Mouse (Mus musculus) kidney, postnatal 0 days (tissue): Measurements from ENCODE around the gene Lilr4b. TPM values are rescaled to one million over a fixed set of nuclear protein-coding genes. Genes with fewer than 3 reads are reported as not detected.
A peak's percentile ranks its signal among the peaks of the same experiment; 100 is the strongest.
"Not testable (repeated sequence)": the region's sequence is repeated elsewhere in the genome, so short reads cannot be mapped to it uniquely, and the experiment has no call there.

Experiments
- ATAC-seq: fragments of 200-750 bp; cut with Nextera tagmentation; replicated peaks from 2 replicates; pipeline ENCODE4 v1.8.0; 2017; ENCODE audit warnings: low read depth, moderate number of reproducible peaks, moderate TSS enrichment, moderate library complexity; ENCODE audit not compliant: low FRiP score
- DNase-seq: peaks from one replicate; pipeline ENCODE4 v3.0.0-alpha.2; 2016; ENCODE audit warnings: low spot score
- H3K27ac ChIP-seq: fragments of 300-500 bp; sonication (generic); 2 replicates; pipeline ENCODE4 v1.5.1; 2014; ENCODE audit warnings: mild to moderate bottlenecking
- H3K27me3 ChIP-seq: fragments of 300-500 bp; sonication (generic); 2 replicates; pipeline ENCODE4 v1.6.1; 2014; ENCODE audit warnings: low read length, mixed read lengths; ENCODE audit not compliant: insufficient read depth
- H3K36me3 ChIP-seq: fragments of 300-500 bp; sonication (generic); 2 replicates; pipeline ENCODE4 v1.6.1; 2014; ENCODE audit warnings: low read length, mixed read lengths; ENCODE audit not compliant: insufficient read depth
- H3K4me1 ChIP-seq: fragments of 300-500 bp; sonication (generic); replicated peaks from 2 replicates; pipeline ENCODE4 v1.6.1; 2014; ENCODE audit warnings: antibody characterized with exemption, low read length, mixed read lengths; ENCODE audit not compliant: insufficient read depth
- H3K4me2 ChIP-seq: fragments of 300-500 bp; sonication (generic); 2 replicates; pipeline ENCODE4 v1.6.1; 2014; ENCODE audit warnings: mild to moderate bottlenecking, low read length, moderate library complexity, mixed read lengths
- H3K4me3 ChIP-seq: fragments of 300-500 bp; sonication (generic); replicated peaks from 2 replicates; pipeline ENCODE4 v1.5.1; 2014; ENCODE audit warnings: low read depth, low read length
- H3K9ac ChIP-seq: fragments of 300-500 bp; sonication (generic); 2 replicates; pipeline ENCODE4 v1.6.1; 2014; ENCODE audit warnings: low read depth, low read length
- H3K9me3 ChIP-seq: fragments of 300-500 bp; sonication (generic); replicated peaks from 2 replicates; pipeline ENCODE4 v1.6.1; 2016; ENCODE audit warnings: low read length, inconsistent platforms, mixed read lengths
- CTCF ChIP-seq: IDR thresholded peaks from 2 replicates; pipeline ENCODE4 v1.5.1; 2016; ENCODE audit warnings: antibody characterized with exemption, low read depth, mild to moderate bottlenecking, moderate library complexity
- WGBS: fragments of 180-500 bp; shearing (Covaris S2); extraction: QIAGEN DNeasy Blood & Tissue Kit; methylation state at CpG from one replicate; pipeline ENCODE4 v1.1.7; 2014; 5-methylcytosine and 5-hydroxymethylcytosine counted together
- polyA plus RNA-seq: library from polyadenylated mRNA; unstranded; fragments of >200 nt; fragmentation: Nextera tagmentation; extraction: Ambion mirVana; gene quantifications from 2 replicates; pipeline ENCODE4 v1.2.1, GENCODE M21; 2015

The Lilr4b gene
- polyA plus RNA-seq, result 0.83 and 1.5 TPM in 2 replicates

DNA sequence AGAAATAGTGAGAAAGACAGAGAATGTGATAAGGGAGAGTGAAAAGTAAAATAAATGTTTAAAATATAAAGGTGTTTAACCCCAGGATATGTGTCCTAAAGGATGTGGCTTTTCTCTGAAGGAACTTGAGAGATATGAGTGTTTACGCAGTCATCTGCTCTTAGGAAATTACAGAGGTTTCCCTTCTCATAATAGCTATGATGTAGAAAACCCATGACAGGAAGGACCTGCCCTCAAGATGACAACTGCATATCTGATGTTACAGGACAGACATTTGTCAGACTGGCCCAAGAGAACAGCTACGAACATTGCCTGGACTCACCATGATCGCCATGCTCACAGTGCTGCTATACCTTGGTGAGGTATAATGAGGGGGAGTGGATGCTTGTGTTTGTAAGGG, at the start of gene Lilr4b, which contains the start of gene Gm49339:
TSS of gene Lilr4b (plus strand) at position 236 of the 400 bp plus-strand sequence.
TSS of gene Gm49339 (plus strand) at position 216 of the 400 bp plus-strand sequence.
- ATAC-seq, result not testable (repeated sequence)

DNA sequence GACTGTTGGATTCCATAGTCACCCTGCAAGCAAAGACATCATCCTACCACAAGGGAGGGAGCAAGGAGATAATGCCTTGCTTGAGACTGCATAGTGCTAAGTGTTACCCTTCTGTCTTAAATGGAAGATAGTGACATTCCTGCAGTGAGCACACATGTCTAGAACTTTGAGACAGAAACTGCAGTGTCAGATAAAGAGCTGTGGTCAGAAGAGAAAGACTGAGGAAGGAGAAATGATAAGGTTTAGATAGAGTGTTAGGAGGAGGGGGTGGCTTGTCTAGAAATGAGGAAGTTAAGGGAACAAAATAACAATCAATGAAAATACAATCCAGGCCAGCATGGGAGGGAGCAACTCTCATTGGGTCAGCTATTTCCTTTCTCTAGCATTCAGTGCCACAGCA, 47.5 kb upstream of the Lilr4b start:
- no peak overlapping the region for H3K4me3 ChIP-seq
- H3K9ac ChIP-seq, result no peak overlapping the region
- H3K27me3 ChIP-seq, result no peaks in the 10 kb centered on the region
- DNase-seq (no peak), ATAC-seq (no peak)
- H3K36me3 ChIP-seq, result no peaks in the 10 kb centered on the region
- H3K4me2 ChIP-seq, result no peak overlapping the region
- no peaks in the 10 kb centered on the region for H3K4me1 ChIP-seq
- no peak for TF ChIP-seq CTCF
- no peaks in the 10 kb centered on the region for H3K9me3 ChIP-seq
- no peak overlapping the region for H3K27ac ChIP-seq

More for the DNA sequence above, at the start of gene Lilr4b, which contains the start of gene Gm49339:
- WGBS, result 94% methylated on average over 1 of the region's 3 CpGs
- H3K27ac ChIP-seq, DNase-seq, H3K27me3 ChIP-seq, H3K4me1 ChIP-seq, H3K9me3 ChIP-seq, H3K36me3 ChIP-seq, H3K9ac ChIP-seq, H3K4me2 ChIP-seq, H3K4me3 ChIP-seq: not testable (repeated sequence)

DNA sequence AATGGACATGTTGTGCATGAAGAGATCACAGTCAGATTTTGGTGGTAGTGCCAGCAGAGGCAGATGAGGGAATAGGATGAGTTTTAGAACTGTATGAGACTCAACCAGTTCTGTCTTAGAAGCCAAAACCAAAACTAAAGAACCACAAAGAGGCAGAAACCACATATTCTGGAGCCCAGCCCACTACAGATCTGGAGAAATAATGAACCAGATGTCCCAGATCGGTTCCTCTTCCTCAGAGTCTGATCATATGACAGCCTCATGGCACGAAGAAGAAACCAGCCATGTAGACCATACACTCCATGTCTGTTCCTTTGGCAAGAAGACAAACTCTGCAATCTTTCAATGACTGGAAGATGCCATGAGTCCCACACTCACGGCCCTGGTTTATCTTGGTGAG, 44.7 kb upstream of the Lilr4b start:
- H3K9me3 ChIP-seq, result no peaks in the 10 kb centered on the region
- no peak overlapping the region for H3K4me2 ChIP-seq
- no peak overlapping the region for H3K27ac ChIP-seq
- H3K27me3 ChIP-seq, result no peaks in the 10 kb centered on the region
- no peak for TF ChIP-seq CTCF
- DNase-seq (no peak), ATAC-seq (no peak)
- 78% methylated on average over 3 of the region's 3 CpGs for WGBS
- H3K4me1 ChIP-seq, result no peaks in the 10 kb centered on the region
- H3K4me3 ChIP-seq, result no peak overlapping the region
- H3K9ac ChIP-seq, result no peak overlapping the region
- no peaks in the 10 kb centered on the region for H3K36me3 ChIP-seq

DNA sequence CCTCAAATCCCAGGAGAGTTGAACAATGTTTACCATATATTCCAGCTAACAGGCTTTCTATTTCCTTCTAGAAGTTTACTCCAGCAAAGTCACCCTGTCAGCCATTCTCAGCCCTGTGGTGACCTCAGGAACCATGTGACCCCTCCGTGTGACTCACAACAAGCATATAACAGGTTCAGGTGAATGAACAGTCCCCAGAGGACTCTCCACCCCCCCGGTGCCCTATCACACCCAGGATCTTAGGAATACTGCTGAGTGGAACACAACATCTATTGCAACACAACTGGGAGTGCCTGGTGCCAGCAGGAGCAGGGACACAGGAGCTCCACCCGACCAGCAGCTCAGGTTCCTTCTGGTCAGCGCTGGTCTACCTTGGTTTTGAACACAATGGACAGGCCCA, 28.8 kb upstream of the Lilr4b start:
- Histone ChIP-seq H3K4me2 (no peak overlapping the region), H3K4me3 (no peak overlapping the region), H3K36me3 (no peaks in the 10 kb centered on the region), H3K27me3 (no peaks in the 10 kb centered on the region), H3K9me3 (no peaks in the 10 kb centered on the region), H3K9ac (no peak overlapping the region), H3K27ac (no peak overlapping the region), H3K4me1 (no peaks in the 10 kb centered on the region)
- ATAC-seq, result no peak; the same call in 1 of the 2 replicates
- WGBS, result 81% methylated on average over 4 of the region's 4 CpGs
- DNase-seq, result no peak
- TF ChIP-seq CTCF, result no peak

DNA sequence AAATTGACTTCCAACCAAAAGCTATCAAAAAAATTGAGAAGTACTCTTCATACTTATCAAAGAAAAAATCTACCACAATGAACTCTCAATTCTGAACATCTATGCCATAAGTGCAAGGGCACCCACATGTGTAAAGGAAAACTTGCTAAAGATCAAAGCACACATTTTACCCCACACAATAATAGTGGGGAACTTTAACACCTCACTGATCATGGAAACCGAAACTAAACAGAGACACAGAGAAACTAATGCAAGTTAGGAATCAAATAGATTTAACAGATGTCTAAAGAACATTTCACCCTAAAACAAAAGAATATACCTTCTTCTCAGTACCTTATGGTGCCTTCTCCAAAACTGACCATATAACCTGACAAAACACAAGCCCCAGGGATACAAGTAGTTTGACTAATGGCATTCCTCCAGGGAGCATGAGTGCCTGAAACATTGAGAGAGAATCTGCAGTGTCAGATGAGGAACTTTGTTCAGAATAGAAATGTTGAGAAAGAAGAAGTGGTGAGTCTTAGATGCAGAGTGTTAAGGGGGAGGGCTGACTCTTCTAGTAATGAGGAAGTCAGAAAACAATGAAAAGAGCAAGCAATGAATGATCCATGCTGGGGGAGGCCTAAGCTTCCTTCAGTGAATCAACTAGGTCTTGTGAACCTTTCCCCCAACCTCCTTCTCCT, 26.7 kb upstream of the Lilr4b start:
- WGBS, result 66% methylated on average over 1 of the region's 1 CpGs
- no peak overlapping the region for H3K9ac ChIP-seq

DNA sequence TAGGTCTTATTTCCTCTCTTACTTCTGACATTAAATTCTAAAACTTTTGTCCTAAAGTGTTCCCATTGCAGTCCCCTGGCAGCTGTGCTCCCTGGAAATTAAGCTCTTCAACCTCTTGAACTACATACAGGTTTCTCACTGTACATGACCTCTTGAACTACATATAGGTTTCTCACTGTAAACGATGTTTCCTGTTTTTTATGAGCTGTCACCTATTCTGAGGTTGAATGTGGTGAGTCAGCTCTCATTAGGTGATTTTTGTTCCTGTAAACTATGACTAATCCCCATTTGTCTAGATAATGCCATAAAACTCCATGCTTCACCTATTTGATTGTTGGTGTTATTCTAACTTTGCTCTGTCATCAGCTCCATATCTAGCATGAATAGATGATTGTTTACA, 26.1 kb upstream of the Lilr4b start:
- Histone ChIP-seq H3K9me3 (no peaks in the 10 kb centered on the region), H3K36me3 (no peaks in the 10 kb centered on the region), H3K4me2 (no peak overlapping the region), H3K27ac (no peak overlapping the region), H3K27me3 (no peaks in the 10 kb centered on the region), H3K9ac (no peak overlapping the region), H3K4me1 (no peaks in the 10 kb centered on the region), H3K4me3 (no peak overlapping the region)
- DNase-seq, result no peak
- 43% methylated on average over 1 of the region's 1 CpGs for WGBS
- TF ChIP-seq CTCF, result no peak
- ATAC-seq, result no peak

More for the DNA sequence above, 26.7 kb upstream of the Lilr4b start:
- Histone ChIP-seq H3K36me3 (no peaks in the 10 kb centered on the region), H3K4me2 (no peak overlapping the region), H3K4me1 (no peaks in the 10 kb centered on the region), H3K27ac (no peak overlapping the region), H3K9me3 (no peaks in the 10 kb centered on the region), H3K4me3 (no peak overlapping the region), H3K27me3 (no peaks in the 10 kb centered on the region)
- ATAC-seq, result no peak
- TF ChIP-seq CTCF, result no peak
- peak; percentile 5 for DNase-seq

DNA sequence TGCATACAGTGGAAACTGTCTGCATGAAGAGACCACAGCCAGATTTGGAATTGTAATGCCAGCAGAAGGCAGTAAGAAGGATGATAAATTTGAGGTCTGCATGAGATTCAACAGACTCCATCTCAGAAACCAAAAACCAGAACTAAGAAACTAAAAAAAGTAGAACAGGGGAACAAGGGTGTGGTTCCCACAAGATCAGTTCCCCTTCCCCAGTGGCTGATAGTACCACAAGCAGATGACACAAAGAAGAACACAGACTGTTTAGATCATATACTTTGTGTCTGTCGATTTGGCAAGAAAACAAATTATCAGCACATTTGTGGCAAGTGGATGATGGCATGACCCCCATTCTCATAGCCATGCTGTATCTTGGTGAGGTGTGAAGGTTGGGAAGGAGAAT, 24.7 kb upstream of the Lilr4b start:
- WGBS, result 67% methylated on average over 1 of the region's 1 CpGs
- ATAC-seq, result no peak
- TF ChIP-seq CTCF, result no peak
- Histone ChIP-seq H3K9me3 (no peaks in the 10 kb centered on the region), H3K4me1 (no peaks in the 10 kb centered on the region), H3K4me2 (no peak overlapping the region), H3K27me3 (no peaks in the 10 kb centered on the region), H3K27ac (no peak overlapping the region), H3K9ac (no peak overlapping the region), H3K36me3 (no peaks in the 10 kb centered on the region), H3K4me3 (no peak overlapping the region)
- DNase-seq, result no peak
